Mouse (Mus musculus) MEL-GATA-1-ER (cell line): Measurements from ENCODE around the gene Psat1.

Source experiments
- DNase-seq: peaks from one replicate; pipeline ENCODE4 v3.0.0-alpha.2; 2012; ENCODE audit warnings: low read depth; ENCODE audit errors: extremely low read depth

Gene Psat1

GRCm38 (mm10) chr19:15866126-15866525 is 81.0 kb downstream of the Psat1 start:
- no peak for DNase-seq

- no peak for DNase-seq
Observed at GRCm38 (mm10) chr19:15865431-15865830, 81.7 kb downstream of the Psat1 start.

- DNase-seq: no peak
Observed at GRCm38 (mm10) chr19:15864129-15864528, 83.0 kb downstream of the Psat1 start.

GRCm38 (mm10) chr19:15855379-15855778 is 91.8 kb downstream of the Psat1 start:
- DNase-seq: no peak
